Mouse (Mus musculus) telencephalon, adult 2 months (tissue): ENCODE data around the gene Gm28043.
"Not testable (repeated sequence)": the region's sequence is repeated elsewhere in the genome, so short reads cannot be mapped to it uniquely, and the experiment has no call there.

Experiments
- DNase-seq: peaks from one replicate; pipeline ENCODE4 v3.0.0-alpha.2; 2011; ENCODE audit warnings: low read depth, low spot score

Gene Gm28043

GRCm38 (mm10) chr17:29711745-29712431 is 97.2 kb downstream of the Gm28043 start:
- DNase-seq: no peak

DNA sequence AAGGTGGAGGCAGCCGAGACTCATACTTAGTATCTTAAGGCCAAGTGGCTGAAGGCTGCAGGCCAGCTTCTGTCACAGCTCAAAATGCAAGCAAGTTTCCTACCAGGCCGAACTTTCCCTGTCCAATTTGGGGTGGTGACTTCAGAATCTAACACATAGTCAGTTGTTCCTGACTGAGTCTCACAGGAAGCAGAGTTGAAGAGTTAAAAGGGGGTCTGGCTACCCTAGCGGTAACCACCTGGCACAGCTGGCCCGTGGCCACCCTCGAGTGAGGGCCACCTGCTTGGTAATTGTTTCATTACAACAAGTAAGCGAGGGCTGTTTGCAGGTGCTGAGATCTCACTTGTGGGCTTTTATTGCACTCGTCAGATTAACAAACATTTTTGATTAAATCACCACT is 97.9 kb downstream of the Gm28043 start:
- no peak for DNase-seq

DNA sequence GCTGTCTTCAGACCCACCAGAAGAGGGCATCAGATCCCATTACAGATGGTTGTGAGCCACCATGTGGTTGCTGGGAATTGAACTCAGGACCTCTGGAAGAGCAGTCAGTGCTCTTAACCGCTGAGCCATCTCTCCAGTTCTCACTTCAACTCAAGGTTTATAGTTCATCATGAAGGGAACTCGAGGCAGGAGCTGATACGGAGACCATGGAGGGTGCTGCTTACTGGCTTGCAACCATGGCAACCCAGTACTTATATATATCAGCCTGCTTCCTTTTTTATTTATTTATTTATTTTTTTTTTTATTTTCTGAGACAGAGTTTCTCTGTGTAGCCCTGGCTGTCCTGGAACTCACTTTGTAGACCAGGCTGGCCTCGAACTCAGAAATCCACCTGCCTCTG is 99.1 kb downstream of the Gm28043 start:
- not testable (repeated sequence) for DNase-seq

- peak; percentile 94 for DNase-seq
Observed at GRCm38 (mm10) chr17:29716732-29717445, 102.2 kb downstream of the Gm28043 start, which contains the start of gene Ccdc167. Ccdc167 (minus strand) TSS chr17:29717044.

GRCm38 (mm10) chr17:29718660-29719059 is 104.0 kb downstream of the Gm28043 start:
- DNase-seq: no peak

DNA sequence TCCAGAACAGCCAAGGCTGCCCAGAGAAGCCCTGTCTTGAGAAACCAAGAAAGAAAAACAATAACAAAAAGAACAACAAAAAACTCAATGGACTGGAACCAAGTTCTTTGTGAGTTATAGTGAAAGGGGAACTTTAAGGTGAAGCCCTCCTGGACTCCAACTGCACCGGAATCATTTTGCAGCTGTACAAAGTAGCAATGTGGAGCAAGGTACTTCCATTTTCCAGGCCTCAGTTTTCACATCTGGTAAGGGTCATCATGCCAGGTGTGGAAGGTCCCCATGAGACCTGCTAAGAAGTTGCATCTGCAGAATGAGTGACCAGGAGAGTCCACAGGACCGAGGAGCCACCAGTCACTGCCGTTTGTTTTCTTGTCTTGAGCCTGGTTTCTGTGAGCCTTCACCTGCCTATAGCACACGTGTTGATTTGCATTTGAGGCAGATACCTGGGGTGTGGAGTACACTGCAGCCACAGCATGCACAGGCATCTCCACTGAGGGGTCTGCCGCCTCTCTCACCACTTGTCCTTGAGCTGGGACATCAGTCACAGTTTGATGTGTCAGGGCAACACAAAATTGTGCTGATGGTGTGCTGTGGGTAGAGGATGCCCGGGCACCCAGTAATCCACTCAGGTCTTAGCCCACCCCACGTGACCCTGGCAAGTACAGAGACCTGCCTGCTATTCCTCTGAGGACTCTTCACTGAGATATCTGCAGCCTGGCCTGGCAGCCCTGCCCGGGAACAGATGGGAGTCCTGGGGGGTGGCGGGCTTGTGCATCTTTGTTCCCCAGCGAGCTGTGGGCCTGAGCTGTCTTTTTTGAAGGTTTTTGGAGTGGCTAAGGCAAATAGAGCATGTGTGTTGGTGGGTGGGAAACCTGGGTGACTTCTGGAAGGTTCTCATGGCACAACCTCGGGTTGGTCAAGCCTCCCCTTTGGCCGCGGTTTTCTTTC is 105.2 kb downstream of the Gm28043 start:
- no peak for DNase-seq

DNA sequence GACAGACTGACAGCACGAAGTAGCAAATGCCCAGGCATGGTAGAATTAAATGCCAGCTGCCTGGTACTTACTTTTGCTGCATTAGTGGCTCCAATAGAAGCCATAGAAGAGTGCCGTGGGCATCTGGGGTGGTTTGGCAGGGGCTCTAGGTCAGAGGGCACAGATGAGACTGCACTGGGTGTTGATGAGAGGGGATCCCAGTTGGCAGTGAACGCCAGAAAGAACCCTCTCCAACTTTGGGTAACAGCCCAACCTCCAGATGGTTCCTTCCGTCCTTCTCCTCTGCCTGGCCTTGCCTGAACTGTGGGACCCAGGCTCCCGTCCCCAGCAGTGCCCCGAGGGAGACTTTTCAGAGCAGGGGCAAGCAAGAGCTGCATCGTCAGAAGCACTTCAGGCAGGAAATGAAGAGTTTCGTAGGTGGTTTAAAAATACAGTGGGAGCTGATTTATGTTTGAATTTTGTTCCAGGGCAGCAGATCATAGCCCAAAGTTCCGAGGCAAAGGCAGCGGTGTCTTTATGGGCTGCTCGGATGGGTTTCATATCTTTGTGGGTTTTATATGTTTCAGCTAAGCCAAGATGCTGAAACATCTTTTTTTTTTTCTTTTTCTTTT is 106.2 kb downstream of the Gm28043 start:
- DNase-seq: no peak

DNA sequence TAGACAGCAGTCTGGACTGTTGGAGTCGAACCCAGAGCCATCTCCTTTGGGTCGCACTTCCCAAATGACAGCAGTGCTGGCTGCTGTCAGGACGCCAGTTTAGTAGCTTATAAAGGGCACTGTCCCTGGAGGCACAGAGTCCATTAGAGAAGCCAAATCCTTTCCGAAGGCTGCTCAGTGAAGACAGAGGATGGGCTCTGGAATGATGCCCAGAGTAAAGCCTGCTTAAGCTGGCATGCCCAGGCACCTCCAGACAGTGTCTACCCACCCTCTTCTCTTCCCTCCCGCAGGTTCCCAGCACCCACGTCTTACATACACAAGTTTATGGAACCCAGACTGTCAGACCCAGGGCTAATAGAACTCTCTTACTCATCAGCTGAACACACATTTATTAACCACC is 109.9 kb downstream of the Gm28043 start:
- no peak for DNase-seq

DNA sequence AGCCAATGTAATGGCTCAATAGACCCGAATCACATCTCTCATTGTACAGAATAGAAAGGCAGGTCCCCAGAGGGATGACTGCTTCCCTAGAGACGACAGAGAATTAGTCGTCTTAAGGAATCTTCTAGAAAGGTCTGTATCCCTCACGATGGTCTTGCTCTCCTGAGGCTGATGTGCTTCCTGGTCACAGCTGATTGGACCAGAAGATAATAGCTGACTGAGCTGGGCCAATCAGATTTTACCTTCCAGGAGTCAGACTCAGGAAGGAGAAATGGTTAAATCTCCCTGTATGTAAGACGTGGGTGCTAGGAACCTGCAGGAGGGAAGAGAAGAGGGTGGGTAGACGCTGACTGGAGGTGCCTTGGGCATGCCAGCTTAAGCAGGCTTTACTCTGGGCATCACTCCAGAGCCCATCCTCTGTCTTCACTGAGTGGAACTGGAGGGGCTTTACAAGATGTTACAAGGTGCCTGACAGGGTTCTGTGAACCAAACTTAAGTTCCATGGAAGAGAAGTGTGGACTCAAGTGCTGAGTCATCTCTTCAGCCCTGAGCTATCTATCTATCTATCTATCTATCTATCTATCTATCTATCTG is 110.4 kb downstream of the Gm28043 start:
- no peak for DNase-seq

DNA sequence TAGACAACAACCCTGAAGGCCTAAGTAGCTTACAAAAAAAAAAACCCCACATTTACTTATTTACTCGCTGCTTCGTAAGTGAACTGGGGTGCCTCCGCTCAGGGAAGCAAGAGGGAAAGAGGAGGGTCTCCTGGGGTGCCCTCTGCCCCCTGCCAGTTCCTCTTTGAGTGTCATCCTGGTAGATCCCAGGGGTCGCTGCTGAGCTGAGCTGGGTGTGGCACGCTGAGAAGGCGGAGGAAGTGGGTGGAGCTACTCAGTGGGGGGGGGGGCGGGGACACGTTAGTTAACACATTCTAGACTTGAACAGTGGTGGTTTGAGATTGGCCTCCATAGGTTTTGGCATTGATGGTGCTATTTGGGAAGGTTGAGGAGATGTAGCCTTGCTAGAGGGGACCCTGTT is 113.4 kb downstream of the Gm28043 start:
- DNase-seq: no peak

- DNase-seq: no peak
Observed at GRCm38 (mm10) chr17:29730510-29731265, 116.0 kb downstream of the Gm28043 start.

DNA sequence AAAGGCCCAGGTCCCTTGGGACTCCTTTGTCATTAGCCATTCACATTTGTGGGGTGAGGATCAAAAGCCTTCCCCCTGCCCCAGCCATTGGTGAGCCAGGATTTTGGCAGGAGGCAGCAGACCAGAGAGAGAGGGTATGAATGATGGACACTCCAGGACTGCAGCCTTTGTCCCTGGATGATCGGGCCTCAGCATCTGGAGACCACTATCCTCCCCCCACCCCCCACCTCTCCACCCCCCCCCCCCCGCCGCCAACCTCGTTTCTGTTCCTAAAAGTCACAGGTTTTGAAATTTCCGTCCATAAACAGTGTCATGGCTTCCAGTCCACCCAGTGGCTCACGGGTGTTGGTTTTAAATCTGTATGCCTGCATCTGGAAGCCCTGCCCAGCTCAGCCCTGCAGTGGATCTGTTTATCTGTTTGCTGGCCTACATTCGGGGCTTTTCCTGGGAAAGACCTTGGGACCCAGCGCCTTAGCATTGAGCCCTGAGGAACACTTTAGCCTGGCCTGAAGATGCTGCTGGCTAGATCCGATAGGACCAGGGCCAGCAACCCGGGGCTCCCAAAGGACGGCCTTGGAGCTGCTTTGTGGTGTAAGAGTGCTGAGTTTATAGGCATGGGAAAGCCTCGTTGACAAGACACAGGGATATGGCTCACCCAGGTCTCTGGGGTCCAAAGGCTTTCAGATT is 116.7 kb downstream of the Gm28043 start:
- no peak for DNase-seq

GRCm38 (mm10) chr17:29731953-29732325 is 117.3 kb downstream of the Gm28043 start:
- DNase-seq: no peak

DNA sequence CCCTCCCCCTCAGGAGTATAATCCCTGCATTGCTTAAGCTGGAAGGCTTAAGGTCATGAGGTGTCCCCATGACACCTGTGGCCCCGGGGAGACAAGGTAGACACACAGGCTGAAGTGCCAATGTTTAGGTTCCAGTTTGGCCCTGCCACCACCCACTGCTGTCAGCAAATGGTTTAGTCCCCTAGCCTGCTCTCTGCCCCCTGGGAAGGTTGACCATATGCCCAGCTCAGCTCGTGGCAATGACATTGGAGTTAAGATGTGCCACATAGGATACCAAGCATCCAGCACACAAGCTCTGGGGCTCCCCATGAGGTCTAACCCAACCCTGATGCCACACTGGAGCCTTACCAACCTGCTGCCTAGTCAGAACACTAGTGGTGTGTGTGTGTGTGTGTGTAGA is 117.8 kb downstream of the Gm28043 start:
- no peak for DNase-seq

DNA sequence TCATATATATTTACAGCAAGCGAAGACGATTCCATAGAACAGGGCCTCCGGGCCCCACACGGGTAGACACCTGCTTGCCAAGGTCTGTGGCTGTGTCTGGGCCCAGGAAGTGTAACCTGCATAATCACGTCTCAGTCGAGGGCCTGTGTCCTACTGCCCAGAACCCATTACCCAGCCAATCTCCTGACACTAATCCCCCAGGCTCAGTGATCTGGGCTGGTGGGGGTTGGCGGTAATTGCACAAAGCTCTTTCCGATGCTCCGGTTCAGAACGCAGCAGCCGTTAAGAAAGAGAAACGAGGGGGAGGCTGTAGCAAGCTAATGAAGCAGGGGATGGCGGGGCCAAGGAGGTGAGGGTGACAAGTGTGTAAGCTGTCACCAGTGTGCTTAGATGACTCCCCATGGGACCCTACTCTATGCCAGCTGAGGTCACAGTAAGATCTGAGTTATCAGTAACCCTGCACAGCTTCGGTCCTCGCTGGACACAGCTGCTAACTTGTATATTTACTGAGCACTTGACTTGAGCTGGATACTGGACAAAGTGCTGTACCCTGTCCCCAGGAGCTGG is 121.9 kb downstream of the Gm28043 start:
- no peak for DNase-seq

GRCm38 (mm10) chr17:29737849-29738804 is 123.5 kb downstream of the Gm28043 start:
- DNase-seq: peak; percentile 64

GRCm38 (mm10) chr17:29747466-29747865 is 132.8 kb downstream of the Gm28043 start:
- DNase-seq: no peak
